Mouse (Mus musculus) embryo, embryonic 9.5 days (tissue): ENCODE measurements around the gene Actr6.

Source experiments
- DNase-seq: peaks from one replicate; pipeline ENCODE4 v3.0.0-alpha.2; 2017; ENCODE audit errors: extremely low spot score

Actr6 gene

DNA sequence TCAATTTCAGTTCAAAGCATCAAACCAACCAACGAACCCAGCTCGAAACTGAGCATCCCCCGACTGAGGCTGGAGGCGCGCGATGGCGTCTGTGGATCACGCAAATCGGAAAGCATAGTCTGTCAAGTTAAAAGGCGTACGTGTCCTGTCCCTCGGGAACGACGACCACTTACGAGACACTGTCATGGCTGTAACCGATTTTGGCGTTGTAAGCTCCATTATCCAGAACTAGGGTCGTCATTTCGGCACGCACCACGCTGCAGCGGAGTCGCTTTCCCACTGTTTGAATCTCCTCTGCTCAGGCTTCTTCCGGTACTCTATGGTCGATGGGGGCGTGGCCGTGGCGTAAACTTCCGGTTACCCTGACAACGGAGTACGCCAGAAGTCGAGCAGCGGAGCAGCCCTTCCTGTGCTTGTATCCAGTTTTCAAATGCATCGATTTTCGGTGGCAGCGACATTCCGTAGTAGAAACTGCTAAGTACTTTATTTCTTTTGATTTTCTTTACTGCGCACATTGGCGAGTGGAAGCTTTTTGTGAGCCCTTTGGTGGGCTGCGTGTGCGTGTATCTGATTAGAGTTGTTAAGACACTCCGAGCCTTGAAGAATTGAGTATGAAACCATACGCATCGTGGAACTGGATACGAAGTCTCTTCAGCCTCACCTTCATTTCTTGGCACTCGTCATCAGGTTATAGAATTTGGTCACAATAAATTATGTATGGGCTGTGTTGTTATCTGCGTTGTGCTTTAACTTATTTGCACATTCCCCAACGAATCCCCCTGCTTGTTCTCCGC is at the start of gene Actr6:
Actr6 (minus strand) TSS at position 295 of the 794 bp plus-strand sequence.
- peak; percentile 89 for DNase-seq

DNA sequence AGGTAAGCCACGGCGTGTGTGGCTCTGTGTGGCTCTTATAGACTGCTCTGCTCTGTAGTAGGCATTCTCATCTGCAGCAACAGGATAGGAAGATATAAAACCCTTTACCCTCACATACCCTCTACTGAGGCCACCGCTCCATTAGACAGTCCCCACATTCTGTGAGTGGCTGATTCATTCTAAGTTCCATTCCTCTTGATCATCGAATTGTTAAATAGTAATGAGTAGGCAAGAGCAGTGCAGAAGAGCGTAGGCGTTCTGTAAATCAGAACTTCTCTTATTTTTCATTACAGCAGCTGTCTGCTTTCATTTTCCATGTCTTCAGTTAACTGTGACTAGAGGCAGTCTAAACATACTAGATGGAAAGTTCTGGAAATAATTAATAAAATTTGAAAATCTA is 43.9 kb upstream of the Actr6 start:
- DNase-seq, result no peak

- DNase-seq, result no peak
Observed at GRCm38 (mm10) chr10:89771894-89772293, 39.8 kb upstream of the Actr6 start.

DNA sequence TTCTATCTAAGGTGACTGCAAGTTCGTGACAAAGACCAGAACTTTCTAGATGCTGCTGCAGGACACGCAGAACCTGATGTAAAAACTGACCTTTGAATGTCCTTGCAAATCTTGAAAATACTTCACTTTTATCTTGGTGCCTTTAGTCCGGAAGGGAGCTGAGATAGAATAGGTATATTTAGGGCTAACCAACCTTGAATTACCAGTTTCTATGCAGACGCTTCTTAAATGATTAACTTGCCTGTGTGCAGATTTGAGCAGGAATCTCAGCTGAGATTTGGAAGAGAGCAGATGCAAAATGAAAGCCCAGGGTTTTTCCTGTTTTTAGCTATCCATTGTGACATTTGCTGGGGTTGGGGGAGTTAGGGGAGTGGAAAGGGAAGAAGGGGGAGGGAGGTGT is 37.0 kb upstream of the Actr6 start:
- DNase-seq, result no peak

GRCm38 (mm10) chr10:89768352-89769020 is 36.4 kb upstream of the Actr6 start:
- DNase-seq, result no peak

DNA sequence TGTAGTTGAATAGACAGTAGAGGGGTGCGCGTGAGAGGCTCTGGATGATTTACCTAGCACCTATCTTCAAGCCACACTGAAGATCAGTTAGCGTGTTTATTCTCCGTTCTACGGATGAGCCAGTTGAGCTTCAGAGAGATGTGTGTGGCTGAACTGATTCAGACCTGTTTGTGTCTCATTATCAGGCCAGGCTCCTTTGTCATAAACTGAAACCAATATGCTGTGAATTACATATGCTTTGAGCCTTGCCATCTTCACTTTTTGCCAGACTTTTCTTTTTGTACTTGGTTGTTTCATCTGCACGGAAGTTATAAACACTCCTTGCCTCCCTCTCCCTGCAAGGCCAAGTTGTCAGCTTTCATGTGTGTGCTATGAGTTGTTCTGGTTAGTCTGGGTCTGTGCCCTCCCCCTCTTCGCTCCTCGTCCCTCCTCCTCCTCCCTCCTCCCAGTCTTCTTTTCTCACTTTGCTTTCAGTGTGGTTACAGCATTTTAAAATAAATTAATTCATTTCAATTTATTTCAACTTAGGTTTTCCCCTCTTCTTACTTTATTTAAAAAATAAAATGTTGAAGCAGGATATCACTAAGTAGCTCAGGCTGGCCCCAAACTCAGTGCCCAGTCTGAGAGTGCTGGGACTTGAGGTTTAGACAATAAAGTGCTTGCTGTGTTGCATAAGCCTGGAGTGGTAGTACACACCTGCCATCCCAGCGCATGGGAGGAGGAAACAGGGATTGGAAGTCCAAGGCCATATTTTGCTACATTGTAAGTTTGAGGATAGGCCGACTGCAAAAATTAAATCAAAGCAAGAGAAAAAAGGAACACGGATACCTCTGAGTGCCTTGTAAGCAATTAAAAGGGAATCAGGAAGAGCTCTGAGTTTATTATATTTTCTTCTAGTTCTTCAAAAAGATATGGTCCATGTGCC is 34.0 kb upstream of the Actr6 start:
- no peak for DNase-seq

DNA sequence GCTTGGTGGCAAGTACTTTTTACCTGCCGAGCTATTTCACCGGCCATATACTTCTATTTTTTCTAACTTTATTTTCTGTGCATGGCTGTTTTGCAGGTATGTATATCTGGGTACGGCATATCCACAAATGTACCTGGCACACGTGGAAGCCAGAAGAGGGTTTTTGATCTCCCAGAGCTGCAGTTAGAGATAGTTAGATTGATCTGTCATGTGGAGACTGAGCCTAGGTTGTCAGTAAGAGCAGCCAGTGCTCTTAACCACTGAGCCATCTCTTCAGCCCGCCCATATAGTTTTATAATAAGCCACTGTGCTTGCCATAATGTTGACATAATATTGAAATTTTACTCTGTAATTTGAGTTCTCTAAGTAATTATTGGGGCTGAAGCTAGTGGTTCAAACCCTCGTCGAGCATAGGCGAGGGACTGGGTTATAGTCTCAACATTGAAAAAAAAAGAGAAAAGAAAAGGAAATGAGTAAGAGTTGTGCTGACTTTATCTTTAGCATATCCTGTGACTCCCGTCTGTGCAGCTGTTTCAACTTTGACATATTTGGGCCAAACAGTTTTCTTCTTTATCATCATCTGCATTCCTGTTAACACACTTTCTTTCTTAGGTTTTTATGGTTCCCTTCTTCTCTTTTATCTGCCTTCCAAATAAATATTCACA is 32.5 kb upstream of the Actr6 start:
- no peak for DNase-seq

DNA sequence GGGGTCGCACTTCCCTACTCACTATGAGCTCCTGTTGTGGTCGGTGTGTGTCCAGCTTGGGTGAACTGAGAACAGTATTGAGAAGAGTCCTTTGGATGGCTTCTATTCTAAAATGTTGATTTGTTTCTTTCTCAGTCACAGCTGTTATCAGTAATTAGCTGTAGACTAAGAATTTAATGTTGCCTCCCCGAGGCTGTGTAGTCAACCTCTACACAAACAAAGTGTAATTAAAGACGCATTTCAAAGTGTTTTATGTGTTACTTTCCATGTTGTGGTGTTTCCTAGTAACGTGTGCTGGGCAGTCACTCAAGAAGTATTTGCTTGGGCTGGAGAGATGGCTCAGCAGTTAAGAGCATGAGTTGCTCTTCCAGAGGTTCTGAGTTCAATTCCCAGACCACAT is 28.7 kb upstream of the Actr6 start:
- no peak for DNase-seq

DNA sequence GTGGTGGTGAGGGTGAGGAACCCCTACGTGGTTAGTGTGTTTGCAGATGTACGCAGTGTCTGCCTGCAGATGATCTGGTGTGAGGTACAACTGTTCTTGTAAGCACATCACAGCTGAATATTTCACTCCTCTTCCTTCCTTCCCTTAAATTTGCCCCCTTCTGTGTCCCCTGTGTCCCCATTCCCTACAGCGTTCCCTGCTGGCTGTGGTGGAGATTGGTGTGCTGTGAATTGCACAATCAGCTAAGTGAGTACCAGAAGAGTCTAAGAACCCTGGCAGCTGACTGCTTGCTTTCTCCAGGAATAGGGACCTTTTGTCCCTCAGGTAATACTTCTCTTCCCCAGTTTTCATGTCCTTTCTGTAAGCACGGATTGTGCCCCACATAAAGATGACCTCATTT is 23.1 kb upstream of the Actr6 start:
- DNase-seq, result no peak

DNA sequence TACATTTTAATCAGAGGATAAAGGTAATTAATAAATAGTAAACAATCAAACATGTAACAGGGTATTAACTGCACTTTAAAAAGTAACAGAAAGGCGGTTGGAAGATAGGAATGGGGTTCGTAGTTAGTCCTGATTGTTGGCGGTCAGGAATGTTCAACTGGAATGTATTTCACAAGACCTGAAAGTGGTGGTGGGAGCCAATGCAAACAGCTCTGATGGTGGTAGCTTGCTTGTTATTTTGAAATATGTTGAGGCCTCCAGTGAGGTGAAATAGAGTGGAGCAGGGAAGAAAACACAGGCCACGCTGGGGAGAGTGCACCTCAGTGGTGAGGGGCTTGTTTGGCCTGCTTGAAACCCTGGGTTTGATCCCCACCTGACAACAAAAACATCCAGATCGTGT is 19.0 kb upstream of the Actr6 start:
- DNase-seq, result no peak

- no peak for DNase-seq
Observed at GRCm38 (mm10) chr10:89748619-89749018, 16.5 kb upstream of the Actr6 start.

DNA sequence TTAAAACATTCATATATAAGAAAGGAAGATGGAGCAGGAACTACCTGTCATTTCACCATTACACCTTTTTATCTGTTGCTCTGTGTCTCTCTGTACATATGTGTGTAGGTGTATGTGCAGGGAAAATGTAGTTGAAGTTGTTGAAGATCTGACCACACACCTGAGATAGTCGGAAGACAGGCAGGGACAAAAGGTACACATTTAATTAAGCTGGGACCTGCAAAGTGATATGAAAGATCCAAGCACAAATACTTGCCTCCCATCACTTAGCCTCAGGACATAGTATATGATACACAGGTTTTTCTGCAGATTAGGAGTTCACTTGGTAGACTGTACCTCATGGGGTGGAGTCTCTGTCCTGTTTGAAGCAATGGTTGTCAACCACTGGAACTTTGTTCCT is 15.8 kb upstream of the Actr6 start:
- no peak for DNase-seq

- no peak for DNase-seq
Observed at GRCm38 (mm10) chr10:89747221-89747905, 15.3 kb upstream of the Actr6 start.

DNA sequence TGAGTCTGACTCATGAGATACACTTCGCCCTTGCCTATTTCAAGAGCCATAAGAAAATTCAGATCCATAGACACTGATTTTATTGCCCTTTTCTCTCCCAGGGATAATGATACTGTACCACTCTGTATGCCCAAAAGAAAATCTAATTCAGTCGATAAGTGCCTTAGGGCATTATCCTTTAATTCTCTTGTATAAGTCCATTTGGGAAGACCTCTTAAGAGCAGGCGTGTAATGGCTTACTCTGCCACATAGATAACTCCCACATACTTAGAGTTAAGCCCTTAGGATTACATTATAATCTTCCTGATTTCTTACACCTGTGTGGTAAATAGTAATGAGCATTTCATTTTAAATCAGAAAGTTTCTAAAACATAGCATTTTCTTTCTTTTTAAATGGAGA is 14.5 kb upstream of the Actr6 start:
- no peak for DNase-seq

DNA sequence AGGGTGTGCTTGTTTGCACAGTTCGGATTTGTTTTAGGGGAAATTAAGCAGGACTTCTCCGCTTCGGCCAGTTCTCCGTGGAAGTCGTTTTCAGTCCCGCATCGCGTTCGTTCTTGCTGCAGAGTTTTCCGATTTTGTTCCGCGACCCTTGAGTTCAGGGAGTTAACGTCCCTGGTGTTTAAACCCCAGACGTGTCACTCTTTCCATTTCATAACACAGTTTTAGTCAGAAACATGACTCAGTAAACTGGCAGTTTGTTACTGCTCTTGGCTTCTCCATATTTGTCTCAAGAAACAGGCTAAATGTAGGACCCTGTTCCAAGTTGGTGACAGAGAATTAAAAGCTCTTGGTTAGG is 13.5 kb upstream of the Actr6 start:
- no peak for DNase-seq

GRCm38 (mm10) chr10:89744871-89745665 is 13.0 kb upstream of the Actr6 start, which contains the start of gene Uhrf1bp1l:
Gene Uhrf1bp1l, plus strand, starts transcription at chr10:89744991.
- DNase-seq, result peak; percentile 96

- no peak for DNase-seq
Observed at GRCm38 (mm10) chr10:89744341-89744740, 12.2 kb upstream of the Actr6 start.

DNA sequence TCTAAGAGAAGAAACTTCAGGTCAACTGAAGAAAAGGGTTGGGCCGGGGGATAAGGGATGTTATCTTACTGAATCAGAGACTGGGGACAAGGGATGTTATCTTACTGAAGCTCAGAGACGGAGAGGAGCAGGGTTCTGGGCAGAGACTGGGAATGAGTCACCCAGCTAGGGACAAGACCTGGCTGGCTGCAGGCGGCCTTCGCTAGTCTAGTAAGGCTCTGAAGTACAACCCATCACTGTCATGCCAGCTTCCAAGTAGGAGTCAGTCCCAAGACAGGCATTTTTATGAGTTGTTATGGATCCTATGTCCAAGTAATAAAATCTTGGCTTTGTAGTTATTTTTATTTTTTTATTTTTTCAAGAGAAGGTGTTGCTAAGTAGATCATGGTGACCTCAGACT is 11.2 kb upstream of the Actr6 start:
- DNase-seq, result no peak

- DNase-seq, result no peak
Observed at GRCm38 (mm10) chr10:89740995-89741394, 8.9 kb upstream of the Actr6 start.

DNA sequence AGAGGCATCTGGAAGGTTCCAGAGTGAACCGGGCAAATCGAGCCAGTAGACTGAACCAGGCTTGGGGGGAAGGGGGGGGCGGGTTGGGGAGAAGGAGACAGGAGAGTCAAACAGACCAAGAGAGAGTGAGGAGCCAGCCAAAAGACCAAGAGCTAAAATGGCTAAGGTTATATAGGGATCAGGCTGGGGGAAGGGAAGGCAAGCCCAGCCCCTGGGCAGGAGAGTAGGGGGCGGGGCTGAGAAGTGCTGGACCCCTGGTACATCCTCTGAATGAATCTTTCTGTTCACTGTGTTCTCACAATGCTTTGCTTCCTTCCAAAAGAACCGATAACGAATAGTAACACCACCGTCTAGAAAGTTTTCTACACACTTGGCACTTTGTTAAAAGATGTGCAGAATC is 7.6 kb upstream of the Actr6 start:
- DNase-seq, result no peak
